Mouse (Mus musculus) neural tube, embryonic 14.5 days (tissue): Measurements from ENCODE around the gene Ccdc88b. TPM values are rescaled to one million over a fixed set of nuclear protein-coding genes. Genes with fewer than 3 reads are reported as not detected.

Experiments used
- ATAC-seq: fragments of 200-750 bp; cut with Nextera tagmentation; 2 replicates; pipeline ENCODE4 v1.8.0; 2017; ENCODE audit warnings: low read depth, mild to moderate bottlenecking, moderate TSS enrichment, moderate library complexity
- H3K27ac ChIP-seq: fragments of 300-500 bp; sonication (generic); 2 replicates; pipeline ENCODE4 v1.5.1; 2014; ENCODE audit warnings: low read depth, mild to moderate bottlenecking, control low read depth, low read length, moderate library complexity, mixed read lengths
- H3K27me3 ChIP-seq: fragments of 300-500 bp; sonication (generic); 2 replicates; pipeline ENCODE4 v1.6.1; 2014; ENCODE audit warnings: low read length; ENCODE audit not compliant: control insufficient read depth, insufficient read depth
- H3K36me3 ChIP-seq: fragments of 300-500 bp; sonication (generic); 2 replicates; pipeline ENCODE4 v1.6.1; 2014; ENCODE audit warnings: low read length, mixed read lengths; ENCODE audit not compliant: control insufficient read depth, insufficient read depth
- H3K4me1 ChIP-seq: fragments of 300-500 bp; sonication (generic); 2 replicates; pipeline ENCODE4 v1.6.1; 2014; ENCODE audit warnings: low read length; ENCODE audit not compliant: control insufficient read depth, insufficient read depth
- H3K4me2 ChIP-seq: fragments of 300-500 bp; sonication (generic); 2 replicates; pipeline ENCODE4 v1.6.1; 2014; ENCODE audit warnings: mild to moderate bottlenecking, low read depth, low read length, control low read depth
- H3K4me3 ChIP-seq: fragments of 300-500 bp; sonication (generic); 2 replicates; pipeline ENCODE4 v1.5.1; 2014; ENCODE audit warnings: low read depth, low read length, control low read depth, mixed read lengths
- H3K9ac ChIP-seq: fragments of 300-500 bp; sonication (generic); replicated peaks from 2 replicates; pipeline ENCODE4 v1.6.1; 2014; ENCODE audit warnings: low read depth, mild to moderate bottlenecking, control low read depth, low read length, mixed read lengths
- H3K9me3 ChIP-seq: fragments of 300-500 bp; sonication (generic); 2 replicates; pipeline ENCODE4 v1.6.1; 2016; ENCODE audit warnings: low read length; ENCODE audit not compliant: control insufficient read depth
- WGBS: fragments of 180-500 bp; shearing (Covaris S2); extraction: QIAGEN DNeasy Blood & Tissue Kit; methylation state at CpG from one replicate; pipeline ENCODE4 v1.1.7; 2014; 5-methylcytosine and 5-hydroxymethylcytosine counted together
- polyA plus RNA-seq: library from polyadenylated mRNA; unstranded; fragments of >200 nt; fragmentation: Nextera tagmentation; extraction: Ambion mirVana; gene quantifications from 2 replicates; pipeline ENCODE4 v1.2.1, GENCODE M21; 2014

Ccdc88b gene
- polyA plus RNA-seq, 1 experiment from 2014 or later, result 0.32 TPM

GRCm38 (mm10) chr19:6853903-6854302 lies 4.1 kb downstream of the Ccdc88b start:
- WGBS, result 76% methylated on average over 8 of the region's 8 CpGs
- H3K27me3 ChIP-seq, result peaks cover 4% of the 10 kb centered on the region; the same call in 1 of the 2 replicates
- no peak for ATAC-seq
- H3K4me1 ChIP-seq, result no peaks in the 10 kb centered on the region
- no peak overlapping the region for H3K27ac ChIP-seq
- no peaks in the 10 kb centered on the region for H3K9me3 ChIP-seq
- H3K36me3 ChIP-seq, result no peaks in the 10 kb centered on the region
- no peak overlapping the region for H3K9ac ChIP-seq
- H3K4me3 ChIP-seq, result no peak overlapping the region
- H3K4me2 ChIP-seq, result no peak overlapping the region

DNA sequence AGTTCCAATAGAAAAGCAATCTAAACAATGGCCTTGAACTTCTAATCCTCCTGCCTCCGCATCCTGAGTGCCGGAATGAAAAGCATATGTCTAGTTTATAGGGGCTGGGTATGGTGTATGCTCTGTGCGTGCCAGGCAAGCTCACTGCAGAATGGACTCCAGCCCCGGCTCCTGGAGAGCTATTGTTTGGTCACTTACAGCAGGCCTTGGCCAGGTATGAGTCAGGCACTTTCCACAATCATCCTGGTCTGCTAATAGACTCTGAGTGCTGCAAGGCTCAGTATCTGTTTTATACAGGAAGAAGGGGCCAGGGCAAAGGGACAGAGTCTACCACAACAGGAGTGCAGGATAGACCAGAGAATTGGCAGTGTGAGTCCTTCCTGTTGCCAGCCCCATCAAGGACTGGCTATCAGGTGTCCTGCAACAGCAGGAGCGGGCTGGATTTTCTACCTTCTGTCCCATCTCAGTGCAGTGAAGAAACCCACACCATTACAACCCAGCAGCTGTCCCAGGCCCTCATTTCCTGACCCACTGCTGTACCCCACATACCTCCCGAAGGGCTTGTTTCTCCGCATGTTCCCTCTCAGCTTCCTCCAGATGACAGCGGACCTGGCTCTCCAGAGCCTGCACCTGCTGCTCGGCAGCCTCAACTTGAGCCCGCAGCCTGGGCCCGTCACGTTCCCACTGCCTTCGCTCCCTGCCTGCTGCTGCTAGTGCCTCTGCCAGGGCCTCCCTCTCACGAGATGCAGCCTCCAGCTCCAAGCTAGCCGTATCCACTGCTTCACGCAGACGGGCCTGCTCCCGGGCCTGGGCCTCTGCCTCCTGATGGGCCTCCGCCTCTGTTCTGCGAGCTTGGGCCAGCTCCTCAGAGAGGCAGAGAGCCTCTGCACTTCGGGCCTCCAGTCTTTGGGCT lies 5.4 kb downstream of the Ccdc88b start:
- Histone ChIP-seq H3K4me3 (no peak overlapping the region), H3K36me3 (no peaks in the 10 kb centered on the region), H3K9ac (no peak overlapping the region), H3K9me3 (no peaks in the 10 kb centered on the region), H3K4me2 (no peak overlapping the region), H3K27me3 (peaks cover 15% of the 10 kb centered on the region; the same call in 1 of the 2 replicates), H3K4me1 (no peaks in the 10 kb centered on the region), H3K27ac (no peak overlapping the region)
- ATAC-seq, result no peak
- WGBS, result 78% methylated on average over 21 of the region's 21 CpGs

DNA sequence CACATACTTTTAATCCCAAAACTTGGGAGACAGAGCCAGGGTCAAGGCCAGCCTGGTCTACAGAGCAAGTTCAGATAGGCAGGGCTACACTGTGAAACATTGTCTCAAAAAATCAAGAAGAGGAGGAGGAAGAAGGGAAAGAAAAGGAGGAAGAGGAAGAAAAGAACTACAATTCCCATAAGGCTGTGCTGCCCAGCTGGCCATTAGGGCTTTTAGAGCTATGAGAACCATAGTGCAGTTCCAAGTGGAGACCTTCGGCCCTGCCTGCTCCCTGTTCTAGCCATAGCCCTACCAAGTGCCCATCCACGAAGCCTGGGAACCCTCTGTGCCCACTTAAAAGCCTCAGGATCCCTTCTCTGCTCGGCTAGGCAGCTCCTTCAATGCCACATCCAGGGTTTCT lies 6.5 kb downstream of the Ccdc88b start:
- Histone ChIP-seq H3K4me3 (no peak overlapping the region), H3K27ac (no peak overlapping the region), H3K9ac (no peak overlapping the region), H3K36me3 (no peaks in the 10 kb centered on the region), H3K4me1 (no peaks in the 10 kb centered on the region), H3K27me3 (peaks cover 15% of the 10 kb centered on the region), H3K9me3 (no peaks in the 10 kb centered on the region), H3K4me2 (no peak overlapping the region)
- ATAC-seq, result no peak
- WGBS, result 79% methylated on average over 3 of the region's 3 CpGs

GRCm38 (mm10) chr19:6849506-6850068 lies 8.4 kb downstream of the Ccdc88b start:
- peaks cover 15% of the 10 kb centered on the region for H3K27me3 ChIP-seq
- 70% methylated on average over 23 of the region's 23 CpGs for WGBS

GRCm38 (mm10) chr19:6847841-6848517 lies 10.0 kb downstream of the Ccdc88b start:
- Histone ChIP-seq H3K9ac (no peak overlapping the region), H3K27me3 (peaks cover 15% of the 10 kb centered on the region)
- WGBS, result 3% methylated on average over 31 of the region's 31 CpGs

More at GRCm38 (mm10) chr19:6849506-6850068, 8.4 kb downstream of the Ccdc88b start:
- H3K4me1 ChIP-seq, result no peaks in the 10 kb centered on the region
- no peak for ATAC-seq
- H3K9me3 ChIP-seq, result no peaks in the 10 kb centered on the region
- no peak overlapping the region for H3K27ac ChIP-seq
- H3K9ac ChIP-seq, result no peak overlapping the region
- no peaks in the 10 kb centered on the region for H3K36me3 ChIP-seq
- no peak overlapping the region for H3K4me3 ChIP-seq
- H3K4me2 ChIP-seq, result no peak overlapping the region

GRCm38 (mm10) chr19:6846050-6846449 lies 12.0 kb downstream of the Ccdc88b start:
- no peaks in the 10 kb centered on the region for H3K36me3 ChIP-seq
- H3K27ac ChIP-seq, result no peak overlapping the region
- H3K9ac ChIP-seq, result no peak overlapping the region
- H3K27me3 ChIP-seq, result peaks cover 15% of the 10 kb centered on the region
- ATAC-seq, result no peak
- H3K4me3 ChIP-seq, result no peak overlapping the region
- no peaks in the 10 kb centered on the region for H3K9me3 ChIP-seq
- 57% methylated on average over 4 of the region's 4 CpGs for WGBS
- no peak overlapping the region for H3K4me2 ChIP-seq
- H3K4me1 ChIP-seq, result 0 out of 2 replicates have a peak, but pooled peaks cover 3% of the 10 kb centered on the region

More at GRCm38 (mm10) chr19:6847841-6848517, 10.0 kb downstream of the Ccdc88b start:
- Histone ChIP-seq H3K4me1 (no peaks in the 10 kb centered on the region), H3K9me3 (no peaks in the 10 kb centered on the region), H3K27ac (no peak overlapping the region), H3K36me3 (no peaks in the 10 kb centered on the region), H3K4me2 (peak overlapping the region; percentile 21; the same call in 1 of the 2 replicates), H3K4me3 (no peak overlapping the region)
- ATAC-seq, result no peak

DNA sequence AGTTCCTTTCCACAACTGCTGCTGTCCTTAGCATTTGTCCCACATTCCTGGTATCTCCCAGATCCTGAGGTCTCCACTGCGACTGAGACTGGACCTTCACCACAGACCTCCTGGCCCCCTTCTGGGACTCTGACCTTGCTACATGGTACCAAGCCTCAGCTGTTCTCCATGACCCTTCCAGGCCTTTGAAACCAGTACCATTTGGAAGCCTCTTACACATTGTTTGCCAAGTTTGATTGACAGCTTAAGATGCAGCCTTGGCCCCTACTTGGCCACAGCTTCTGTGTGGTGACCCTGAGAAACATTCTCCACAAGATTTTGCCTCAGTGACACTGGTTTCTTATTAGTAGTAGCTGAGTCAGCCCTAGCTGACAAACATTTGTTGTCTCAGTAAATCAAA lies 15.7 kb downstream of the Ccdc88b start:
- H3K4me2 ChIP-seq, result no peak overlapping the region
- H3K4me3 ChIP-seq, result no peak overlapping the region
- H3K27me3 ChIP-seq, result no peaks in the 10 kb centered on the region; the same call in none of the 2 replicates
- 87% methylated on average over 1 of the region's 1 CpGs for WGBS
- H3K4me1 ChIP-seq, result peaks cover 16% of the 10 kb centered on the region
- no peak overlapping the region for H3K9ac ChIP-seq
- ATAC-seq, result no peak
- H3K9me3 ChIP-seq, result no peaks in the 10 kb centered on the region
- no peak overlapping the region for H3K27ac ChIP-seq
- H3K36me3 ChIP-seq, result no peaks in the 10 kb centered on the region

DNA sequence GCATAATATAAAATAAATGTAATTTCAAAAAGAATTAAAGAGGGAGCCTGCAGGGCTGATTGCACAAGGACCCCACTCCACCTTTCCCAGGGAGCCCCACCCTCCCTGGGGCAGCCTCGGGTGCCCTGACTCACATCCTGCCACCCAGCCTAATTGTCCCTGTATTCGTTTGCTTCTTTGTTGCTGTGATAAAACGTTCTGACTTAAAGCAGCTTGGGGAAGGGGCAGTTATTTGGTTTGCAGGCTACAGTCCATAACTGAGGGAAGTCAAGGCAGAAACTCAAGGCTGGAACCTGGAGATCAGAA lies 16.8 kb downstream of the Ccdc88b start:
- H3K9ac ChIP-seq, result no peak overlapping the region
- WGBS, result 7% methylated on average over 3 of the region's 3 CpGs
- peak overlapping the region; percentile 98; the same call in 1 of the 2 replicates for H3K4me2 ChIP-seq
- H3K9me3 ChIP-seq, result no peaks in the 10 kb centered on the region
- H3K4me1 ChIP-seq, result peaks cover 16% of the 10 kb centered on the region
- H3K27ac ChIP-seq, result no peak overlapping the region
- H3K36me3 ChIP-seq, result no peaks in the 10 kb centered on the region
- no peak for ATAC-seq
- no peaks in the 10 kb centered on the region; the same call in 1 of the 2 replicates for H3K27me3 ChIP-seq
- no peak overlapping the region for H3K4me3 ChIP-seq
